Mouse (Mus musculus) kidney, postnatal 4 days (tissue): ENCODE results near the gene Poglut1.
"Not testable (repeated sequence)": the region's sequence is repeated elsewhere in the genome, so short reads cannot be mapped to it uniquely, and the experiment has no call there.

Experiments used
- DNase-seq, 2 experiments: peaks; one replicate each; pipeline ENCODE4 v3.0.0; 2021; ENCODE audit warnings: mixed read lengths in 2 of 2

Poglut1 gene

DNA sequence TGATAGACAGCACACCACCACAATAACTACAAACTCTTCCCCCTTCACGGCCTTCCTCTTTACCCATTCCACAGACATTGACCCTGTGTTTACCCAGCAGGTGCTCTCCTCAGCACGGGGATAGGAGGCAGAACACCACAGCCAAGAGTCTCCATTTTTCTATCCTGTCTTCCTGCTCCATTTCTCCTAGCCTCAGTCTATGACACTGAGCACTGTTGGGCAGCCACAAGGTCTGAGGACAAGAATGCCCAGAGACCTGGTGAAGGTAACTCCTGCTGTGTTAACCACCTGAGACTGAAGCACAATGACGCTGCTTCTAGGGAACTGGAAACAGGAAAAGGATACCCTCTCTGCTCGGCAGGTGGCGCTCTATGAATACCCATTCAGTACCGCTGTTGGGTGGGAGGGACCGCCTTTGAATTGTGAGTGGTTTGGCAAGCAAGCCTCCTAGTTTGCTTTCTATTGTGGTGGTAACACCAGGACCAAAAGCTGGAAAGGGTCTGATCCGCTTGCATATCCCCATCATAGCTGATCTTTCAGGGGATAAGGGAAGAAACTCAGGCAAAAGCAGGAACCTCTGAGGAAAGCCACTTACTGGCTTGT lies 13.4 kb downstream of the Poglut1 start:
- peak; percentile 85 for DNase-seq

DNA sequence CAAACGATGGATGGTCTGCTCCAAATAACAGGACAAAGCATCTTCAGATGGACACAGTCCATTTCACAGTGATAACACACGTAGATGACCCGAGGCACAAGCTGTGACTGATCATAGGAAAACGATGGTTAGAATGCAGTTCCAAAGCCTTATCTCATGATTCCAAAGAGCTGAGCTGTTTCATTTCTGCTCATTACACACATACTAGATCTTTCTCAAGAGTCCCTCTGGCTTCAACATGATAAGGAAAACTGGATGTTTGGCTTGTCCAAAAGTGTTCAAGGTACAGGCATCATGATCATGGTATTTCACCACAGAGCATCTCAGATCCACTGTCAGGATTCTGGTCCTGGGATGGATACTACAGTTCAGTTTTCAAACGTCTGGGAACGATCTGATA lies 23.8 kb downstream of the Poglut1 start:
- DNase-seq = no peak

DNA sequence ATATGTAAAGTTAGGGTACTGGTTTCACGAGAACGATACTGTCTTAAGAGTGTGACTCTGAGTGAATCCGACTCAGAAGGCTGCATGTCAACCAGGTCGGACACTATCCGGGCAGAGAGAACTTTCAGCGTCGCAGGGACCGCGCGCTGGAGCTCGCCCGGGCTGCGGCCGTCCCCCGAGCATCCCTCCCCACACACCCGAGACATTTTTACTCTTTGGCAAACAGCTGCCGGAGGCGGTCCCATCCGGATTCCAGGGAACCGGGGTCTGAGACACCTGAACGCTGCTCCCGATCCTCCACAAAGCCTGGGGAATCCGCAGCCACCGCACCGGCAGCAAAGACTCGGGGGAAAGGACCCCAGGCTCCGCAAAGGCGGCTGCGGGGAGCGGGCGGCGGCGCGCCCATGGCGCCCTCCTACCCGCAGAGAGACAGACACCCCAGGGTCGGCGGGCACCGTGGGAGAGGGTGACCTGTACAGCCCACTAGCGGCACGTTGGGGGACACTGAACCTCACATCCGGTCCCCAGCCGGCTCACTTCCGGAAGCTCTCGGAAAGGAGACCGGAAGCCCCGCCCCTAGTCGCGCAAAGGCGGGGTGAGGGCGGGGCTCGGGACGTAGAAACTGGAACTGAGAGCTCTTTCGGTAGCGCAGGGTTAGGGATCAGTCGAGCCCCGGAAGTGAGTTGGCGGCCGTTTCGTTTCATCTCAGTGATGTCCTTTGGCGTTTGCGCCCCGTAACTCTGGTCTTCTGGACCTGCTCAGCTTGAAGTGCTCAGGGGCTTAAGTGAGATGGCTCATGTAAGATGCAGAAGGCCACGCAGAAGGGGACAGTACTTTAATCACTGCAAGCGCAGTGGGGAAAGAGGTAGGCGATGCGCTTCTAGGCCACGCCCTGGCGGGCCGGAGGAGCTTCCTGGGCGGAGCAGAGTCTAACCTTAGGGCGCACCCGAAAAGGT lies 27.7 kb downstream of the Poglut1 start, which contains the start of gene Timmdc1:
TSS of gene Timmdc1 (minus strand) at position 535 of the 956 bp plus-strand sequence.
- DNase-seq = peak; percentile 96 to 98

DNA sequence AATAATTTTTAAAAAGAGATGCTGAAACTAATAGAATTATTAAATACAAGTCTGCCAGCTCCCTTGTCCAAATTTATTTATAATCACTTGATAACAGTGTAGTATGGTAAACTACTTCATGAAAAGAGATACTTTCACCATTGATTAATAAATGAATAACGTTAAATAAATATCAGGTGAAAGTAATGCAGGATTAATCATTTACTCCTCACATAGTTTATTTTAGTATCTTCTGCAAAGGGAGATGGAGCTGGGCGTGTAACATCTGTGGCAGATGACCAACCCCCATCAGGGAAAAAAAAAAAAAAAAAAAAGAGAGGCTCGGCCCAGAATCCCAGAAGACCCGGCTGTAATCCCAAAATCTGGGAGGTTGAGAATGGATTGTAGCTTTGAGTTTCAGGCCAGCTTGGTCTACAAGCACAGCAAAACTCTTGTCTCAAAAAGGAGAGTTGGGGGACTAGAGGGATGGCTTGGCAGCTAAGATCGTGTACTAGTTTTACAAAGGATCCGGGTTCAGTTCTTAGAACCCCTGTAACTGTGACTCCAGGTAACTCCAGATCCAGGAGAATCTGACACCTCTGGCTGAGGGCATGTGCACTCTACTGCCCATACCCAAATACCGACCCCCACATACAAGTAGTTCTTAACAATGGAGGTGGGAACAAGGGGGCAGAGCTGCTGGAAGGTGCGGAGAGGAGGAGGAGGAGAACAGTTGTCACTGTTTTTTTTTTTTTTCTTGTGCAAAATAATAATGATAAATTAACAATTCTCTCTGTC lies 28.7 kb downstream of the Poglut1 start:
- no peak for DNase-seq

DNA sequence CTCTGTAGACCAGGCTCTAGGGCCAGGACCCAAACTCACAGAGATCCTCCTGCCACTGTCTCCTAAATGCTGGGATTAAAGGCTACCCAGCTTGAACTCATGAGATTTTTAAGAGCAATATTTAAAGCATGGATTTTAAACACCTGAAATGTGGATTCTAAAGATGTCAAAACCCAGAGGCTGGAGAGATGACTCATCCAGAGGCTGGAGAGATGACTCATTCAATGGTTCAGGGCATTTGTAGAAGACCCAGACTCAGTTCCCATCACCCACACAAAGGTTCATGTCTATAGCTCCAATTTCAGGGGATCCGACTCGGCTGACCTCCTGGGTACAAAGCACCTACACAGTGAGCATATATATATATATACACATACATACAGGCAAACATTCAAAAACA lies 30.9 kb downstream of the Poglut1 start:
- DNase-seq = no peak

DNA sequence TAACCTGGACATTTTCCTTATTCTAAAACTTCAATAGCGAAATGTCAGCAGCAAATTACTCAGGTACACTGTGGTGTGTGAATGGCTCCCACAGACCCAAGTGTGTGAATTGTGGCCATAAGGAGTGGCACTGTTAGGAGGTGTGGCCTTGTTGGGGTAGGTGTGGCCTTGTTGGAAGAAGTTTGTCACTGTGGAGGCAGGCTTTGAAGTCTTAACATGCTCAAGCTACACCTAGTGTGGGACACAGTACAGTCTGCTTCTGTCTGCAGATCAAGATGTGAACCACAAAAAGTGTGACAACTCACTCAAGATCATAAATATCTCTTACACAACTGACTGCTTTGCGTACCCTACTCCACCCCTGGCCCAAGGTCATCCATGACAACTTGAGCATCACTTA lies 39.2 kb downstream of the Poglut1 start:
- no peak for DNase-seq

DNA sequence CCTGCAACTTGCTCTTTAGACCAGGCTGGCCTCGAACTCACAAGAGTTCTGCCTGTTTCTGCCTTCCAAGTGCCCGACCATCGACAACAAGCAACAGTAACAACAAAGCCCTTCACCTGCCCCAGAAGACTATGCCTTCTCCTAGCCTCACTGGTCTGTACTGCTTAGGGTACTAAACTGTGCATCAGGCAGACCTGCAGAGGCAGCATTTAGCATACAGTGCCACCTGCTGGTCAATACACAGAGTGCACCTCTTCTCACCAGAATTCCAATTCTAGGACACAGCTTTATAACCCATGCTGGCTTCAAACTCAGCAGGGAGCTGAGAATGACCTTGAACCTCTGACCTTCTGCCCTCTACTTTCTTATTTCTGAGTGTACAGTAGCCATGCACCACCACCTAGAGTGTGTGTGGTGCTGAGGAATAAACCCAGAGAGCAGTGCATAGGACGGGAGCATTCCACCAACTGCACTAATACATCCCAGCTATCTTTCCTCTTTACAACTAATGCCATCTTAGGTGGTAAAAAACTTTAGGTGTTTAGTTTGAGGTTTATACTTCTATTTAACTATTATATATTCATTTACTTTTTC lies 43.9 kb downstream of the Poglut1 start:
- DNase-seq = peak; percentile 70 to 79

DNA sequence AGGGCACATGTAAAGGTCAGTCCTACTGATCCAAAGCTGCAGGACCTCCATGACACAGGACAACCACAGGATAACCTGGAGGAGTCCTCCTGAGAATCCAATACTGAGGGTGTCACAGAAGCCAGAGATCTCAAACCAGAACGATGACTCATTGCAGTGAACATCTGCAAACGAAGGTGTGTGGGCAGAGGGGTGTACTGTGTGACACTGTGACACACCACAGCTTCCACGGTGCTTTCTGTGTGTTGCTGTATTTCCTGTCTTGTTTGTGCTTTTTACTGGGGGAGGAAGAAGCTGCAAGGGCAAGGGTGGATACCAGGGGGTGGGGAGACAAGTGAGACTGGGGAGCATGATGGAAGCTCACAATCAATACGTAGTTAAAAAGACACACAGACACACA lies 46.5 kb downstream of the Poglut1 start:
- DNase-seq = no peak

DNA sequence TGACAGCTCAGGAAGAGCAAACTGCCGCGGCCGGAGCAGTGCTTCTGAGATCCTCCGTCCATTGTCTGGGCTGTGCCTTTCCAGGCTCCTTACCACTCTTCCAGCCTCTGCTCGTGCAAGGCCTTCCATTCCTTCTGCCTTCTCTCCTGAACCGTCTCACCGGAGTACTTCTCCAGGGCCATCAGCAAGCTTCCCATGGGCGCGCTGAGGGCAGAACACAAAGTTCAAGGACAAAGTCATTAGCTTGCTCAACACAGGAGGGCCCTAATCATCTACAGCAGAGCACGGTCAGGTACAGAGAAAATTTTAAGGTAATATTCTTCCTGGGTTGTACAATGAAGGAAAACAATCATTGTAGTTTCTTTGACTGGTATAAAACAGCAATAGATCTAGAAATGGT lies 47.6 kb downstream of the Poglut1 start:
- no peak for DNase-seq

DNA sequence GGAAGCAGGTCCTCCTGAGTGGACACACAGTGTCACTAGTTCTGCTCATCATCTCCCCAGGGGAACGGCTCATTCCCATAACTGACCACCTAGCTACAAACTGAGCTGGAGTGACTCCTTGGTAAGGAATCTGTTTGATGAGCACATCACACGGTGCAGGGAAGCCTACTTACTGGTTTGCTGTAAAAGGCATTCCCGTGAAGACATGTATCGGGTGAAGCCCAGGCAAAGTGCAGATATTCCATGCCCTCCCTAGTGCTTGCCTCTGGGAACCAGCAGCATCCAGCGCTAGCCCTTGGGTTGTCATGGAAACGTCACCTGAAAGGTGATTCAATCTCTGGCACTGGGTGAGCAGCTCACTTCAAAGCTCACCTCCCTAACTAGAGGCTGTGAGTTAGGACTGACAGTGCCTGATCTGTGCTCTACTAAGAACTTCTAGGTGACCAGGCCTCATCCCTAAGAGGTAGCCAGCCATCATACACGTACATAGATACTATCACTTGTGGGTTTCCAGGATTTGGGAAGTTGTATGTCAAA lies 53.4 kb downstream of the Poglut1 start:
- no peak for DNase-seq

DNA sequence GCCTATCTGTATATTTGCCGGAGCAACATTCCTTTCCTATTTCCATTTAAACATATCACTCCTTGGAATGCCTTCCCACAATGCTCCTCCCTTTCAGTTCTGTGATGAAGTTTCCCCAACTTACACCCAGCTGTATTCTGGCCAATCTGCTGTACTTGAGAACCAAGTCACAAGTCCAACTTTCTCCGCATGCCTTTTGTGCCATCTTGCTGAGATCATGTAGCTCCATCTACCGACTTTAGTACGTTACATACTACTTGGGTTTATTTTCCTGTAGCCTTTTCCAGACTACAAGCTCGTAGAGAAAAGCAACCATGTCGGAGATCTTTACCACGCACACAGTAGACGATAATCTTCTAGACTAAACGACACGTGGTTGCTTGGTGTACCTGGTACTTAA lies 56.2 kb downstream of the Poglut1 start:
- DNase-seq = no peak

DNA sequence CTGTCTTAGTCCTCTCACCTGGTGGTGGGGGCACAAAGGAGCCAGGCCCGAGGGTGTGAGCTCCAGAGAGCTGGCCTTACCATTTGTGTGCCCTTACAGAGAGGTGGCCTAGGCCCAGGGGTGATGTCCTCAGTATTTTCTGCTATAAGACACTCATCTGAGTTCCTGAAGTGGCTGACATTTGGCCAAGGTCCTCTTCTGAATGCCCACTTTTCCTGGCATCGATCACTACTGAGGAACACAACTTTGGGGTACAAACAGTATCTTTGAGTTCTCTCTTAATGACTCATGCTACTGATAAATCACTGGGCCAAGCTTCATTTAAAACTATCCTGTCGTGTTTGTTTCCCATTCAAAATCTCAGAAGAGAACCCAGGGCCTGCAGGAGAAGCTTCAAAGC lies 57.5 kb downstream of the Poglut1 start:
- no peak for DNase-seq

DNA sequence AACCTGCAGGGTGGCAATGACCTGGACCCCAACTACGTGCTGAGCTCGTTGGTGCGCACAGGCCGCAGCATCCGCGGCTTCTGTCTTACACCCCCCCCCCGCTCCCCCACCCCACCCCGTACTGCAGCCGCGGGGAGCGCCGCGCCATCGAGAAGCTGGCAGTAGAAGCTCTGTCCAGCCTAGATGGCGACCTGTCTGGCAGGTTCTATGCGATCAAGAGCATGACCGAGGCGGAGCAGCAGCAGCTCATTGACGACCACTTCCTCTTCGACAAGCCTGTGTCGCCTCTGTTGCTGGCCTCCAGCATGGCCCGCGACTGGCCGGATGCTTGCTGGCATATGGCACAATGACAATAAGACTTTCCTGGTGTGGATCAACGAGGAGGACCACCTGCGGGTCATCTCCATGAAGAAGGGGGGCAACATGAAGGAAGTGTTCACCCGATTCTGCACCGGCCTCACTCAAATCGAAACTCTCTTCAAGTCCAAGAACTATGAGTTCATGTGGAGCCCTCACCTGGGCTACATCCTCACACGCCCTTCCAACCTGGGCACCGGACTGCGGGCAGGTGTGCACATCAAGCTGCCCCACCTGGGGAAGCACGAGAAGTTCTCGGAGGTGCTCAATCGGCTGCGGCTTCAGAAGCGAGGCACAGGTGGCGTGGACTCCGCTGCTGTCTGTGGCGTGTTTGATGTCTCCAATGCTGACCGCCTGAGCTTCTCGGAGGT lies 66.3 kb downstream of the Poglut1 start:
- DNase-seq = peak; percentile 31 to 59

DNA sequence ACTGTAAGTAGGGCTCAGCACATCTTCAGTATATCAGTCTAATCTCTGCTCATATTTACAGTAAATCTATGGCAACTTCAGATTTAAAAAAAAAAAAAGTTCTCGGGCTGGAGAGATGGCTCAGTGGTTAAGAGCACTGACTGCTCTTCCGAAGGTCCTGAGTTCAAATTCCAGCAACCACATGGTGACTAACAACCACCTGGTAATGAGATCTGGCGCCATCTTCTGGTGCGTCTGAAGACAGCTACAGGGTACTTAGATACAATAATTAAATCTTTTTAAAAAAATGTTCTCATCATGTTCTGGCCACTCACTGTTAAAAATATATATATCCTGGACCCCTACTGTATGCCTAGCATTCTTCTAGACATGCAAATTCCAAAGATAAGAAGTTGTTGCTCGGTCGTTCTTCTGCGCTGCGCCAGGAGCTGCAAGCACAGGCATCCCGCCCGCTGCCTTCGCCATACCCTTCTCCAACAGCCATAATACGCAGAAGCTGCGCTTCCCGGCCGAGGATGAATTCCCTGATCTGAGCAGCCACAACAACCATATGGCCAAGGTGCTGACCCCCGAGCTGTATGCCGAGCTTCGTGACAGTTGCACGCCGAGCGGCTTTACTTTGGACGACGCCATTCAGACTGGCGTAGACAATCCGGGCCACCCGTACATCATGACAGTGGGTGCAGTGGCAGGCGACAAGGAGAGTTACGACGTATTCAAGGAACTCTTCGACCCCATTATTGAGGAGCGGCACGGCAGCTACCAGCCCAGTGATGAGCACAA lies 67.1 kb downstream of the Poglut1 start:
- DNase-seq = peak; percentile 62 to 73

DNA sequence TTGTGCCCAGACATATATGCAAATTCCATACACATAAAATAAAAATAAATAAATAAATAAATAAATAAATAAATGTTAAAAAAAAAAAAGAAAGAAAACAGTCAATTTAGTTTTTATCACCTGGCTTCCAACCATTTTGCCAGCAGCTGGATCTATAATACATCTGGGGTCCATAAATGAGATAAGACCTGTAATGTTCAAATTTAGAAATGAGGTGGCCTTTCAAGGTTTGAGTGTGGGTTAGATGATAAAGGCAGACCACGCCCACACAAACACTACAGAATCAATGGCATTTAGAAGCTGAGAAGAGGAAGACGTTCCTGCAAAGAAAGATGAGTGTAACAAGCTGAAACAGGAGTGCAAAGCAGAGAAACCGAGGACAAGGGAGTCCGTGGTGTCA lies 68.7 kb downstream of the Poglut1 start:
- no peak for DNase-seq

DNA sequence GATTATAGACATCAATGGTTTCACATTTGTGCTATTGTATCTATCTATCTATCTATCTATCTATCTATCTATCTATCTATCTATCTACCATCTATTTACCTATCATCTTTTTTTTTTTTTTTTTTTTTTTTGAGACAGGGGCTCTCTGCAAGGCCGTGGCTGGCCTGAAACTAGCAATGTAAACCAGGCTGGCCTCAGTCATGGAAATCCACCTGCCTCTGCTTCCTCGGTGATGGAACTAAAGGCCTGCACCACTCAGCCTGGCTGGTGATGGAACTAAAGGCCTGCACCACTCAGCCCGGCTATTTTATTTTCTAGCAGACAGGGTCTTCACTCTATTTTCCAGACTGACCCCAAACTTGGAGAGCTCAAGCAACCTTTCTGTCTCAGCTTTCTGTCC lies 71.8 kb downstream of the Poglut1 start:
- no peak for DNase-seq

DNA sequence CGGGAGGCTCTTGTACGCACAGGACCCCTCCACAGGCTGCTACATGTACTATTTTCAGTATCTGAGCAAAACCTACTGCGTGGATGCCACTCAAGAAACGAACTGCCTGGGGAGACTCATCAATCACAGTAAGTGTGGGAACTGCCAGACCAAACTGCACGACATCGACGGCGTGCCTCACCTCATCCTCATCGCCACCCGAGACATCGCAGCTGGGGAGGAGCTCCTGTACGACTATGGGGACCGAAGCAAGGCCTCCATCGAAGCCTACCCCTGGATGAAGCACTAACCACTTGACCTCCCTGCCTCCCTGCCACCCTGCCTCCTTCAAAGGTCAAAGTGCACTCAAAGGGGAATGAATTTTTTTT lies 72.8 kb downstream of the Poglut1 start:
- not testable (repeated sequence) for DNase-seq

DNA sequence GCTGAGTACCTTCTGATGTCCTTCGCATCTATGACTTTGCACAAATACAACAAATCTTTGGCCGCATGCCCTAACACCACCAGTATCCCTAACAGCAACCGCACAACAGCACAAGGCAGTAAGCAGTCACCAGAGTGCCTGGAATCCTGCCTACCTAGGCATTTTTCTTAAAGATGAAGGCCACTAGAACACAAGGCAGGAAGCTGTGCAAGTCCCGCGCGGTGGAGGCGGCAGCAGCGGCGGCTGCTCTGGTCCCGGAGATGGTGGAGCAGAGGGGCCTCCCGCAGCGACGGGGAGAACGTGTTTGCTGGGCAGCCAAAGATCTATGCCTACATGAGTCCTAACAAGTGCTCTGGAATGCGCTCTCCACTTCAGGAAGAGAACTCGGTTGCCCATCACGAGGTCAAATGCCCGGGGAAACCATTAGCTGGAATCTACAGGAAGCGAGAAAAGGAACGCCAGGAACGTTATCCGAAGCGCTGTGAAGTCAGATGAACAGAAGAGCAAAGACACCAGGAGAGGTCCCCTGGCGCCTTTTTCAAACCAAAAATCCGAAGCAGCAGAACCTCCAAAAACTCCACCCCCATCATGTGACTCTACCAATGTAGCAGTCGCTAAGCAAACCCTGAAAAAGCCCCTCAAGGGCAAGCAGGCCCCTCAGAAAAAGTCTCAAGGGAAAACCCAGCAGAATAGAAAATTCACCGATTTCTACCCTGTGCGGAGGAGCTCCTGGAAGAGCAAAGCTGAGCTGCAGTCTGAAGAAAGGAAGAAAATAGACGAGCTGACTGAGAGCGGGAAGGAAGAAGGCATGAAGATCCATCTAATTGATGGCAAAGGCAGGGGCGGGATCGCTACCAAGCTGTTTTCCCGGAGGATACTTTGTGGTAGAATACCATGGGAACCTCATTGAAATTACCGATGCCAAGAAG lies 73.5 kb downstream of the Poglut1 start:
- DNase-seq = peak; percentile 50 to 62

DNA sequence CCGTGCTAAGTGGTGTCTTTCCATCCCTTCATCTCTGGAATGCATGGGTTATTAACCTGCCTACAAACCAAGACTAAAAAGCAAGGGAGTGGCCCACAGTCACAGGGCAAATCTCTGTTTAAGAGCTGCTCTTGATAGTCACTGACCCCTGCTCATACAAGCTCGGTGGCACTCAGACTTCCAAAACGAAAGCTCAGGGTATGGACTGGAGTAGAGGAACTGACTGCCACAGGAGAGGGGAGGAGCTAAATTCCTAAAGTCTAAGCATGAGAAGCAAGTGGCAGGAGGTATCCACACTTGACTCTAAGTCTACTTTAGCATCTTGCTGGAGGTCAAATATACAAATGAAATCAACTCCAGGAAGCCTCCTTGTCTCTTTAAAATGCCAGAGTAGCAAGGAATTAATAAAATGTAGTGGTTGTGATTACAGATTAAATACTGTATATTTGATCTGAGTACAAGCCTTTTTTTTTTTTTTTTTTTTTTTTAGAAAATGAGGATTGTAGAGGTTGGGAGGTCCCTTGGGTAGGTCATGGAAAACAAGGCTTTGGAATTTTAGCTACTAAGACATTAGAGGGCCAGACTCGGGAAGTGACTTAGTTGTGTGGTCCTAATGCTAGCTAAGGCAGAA lies 74.3 kb downstream of the Poglut1 start:
- DNase-seq = no peak
